ENCODE assay signal across 31 mouse cellular contexts in genomic region chr2:181007054-181007453, GRCm38 (mm10). TPM values are rescaled to one million over a fixed set of nuclear protein-coding genes. Genes with fewer than 3 reads are reported as not detected.
DNase-seq lines count a peak whose midpoint lies in the region; ATAC-seq and TF ChIP-seq lines count a peak whose summit lies in the region.
"Had no signal": no experiment of that assay in that cellular context is flagged by ENCODE, and none has a peak within 500 bp of the region (broad histone marks: within the 10 kb centered on the region; RNA-seq: fewer than 3 reads in every experiment).

No protein-coding gene starts in this region.

- peaks cover 41% of the 10 kb centered on the region for H3K4me1 ChIP-seq in hindbrain, embryonic 10.5 days (replicated peaks)
- H3K4me1 ChIP-seq in hindbrain, embryonic 14.5 days (replicated peaks; ENCODE audit: control insufficient read depth, insufficient read depth, low read length), result no peaks in the 10 kb centered on the region
- 0 out of 2 replicates have a peak, but pooled peaks cover 3% of the 10 kb centered on the region for H3K4me1 ChIP-seq in neural tube, embryonic 15.5 days
- peaks cover 7% of the 10 kb centered on the region; the same call in 1 of the 2 replicates for H3K4me1 ChIP-seq in kidney, embryonic 16.5 days (ENCODE audit: insufficient read depth, low read length)
- H3K4me1 ChIP-seq in lung, adult 2 months (ENCODE audit: control insufficient read depth, insufficient read depth, low read length), result no peaks in the 10 kb centered on the region
- H3K4me1 ChIP-seq: heart, embryonic 10.5 days; heart, embryonic 15.5 days; hindbrain, embryonic 12.5 days; limb, embryonic 12.5 days; liver, embryonic 15.5 days; lung, embryonic 15.5 days; midbrain, embryonic 12.5 days had no signal

- no peak for ATAC-seq in hindbrain, embryonic 14.5 days (ENCODE audit: low FRiP score)
- ATAC-seq in neural tube, embryonic 15.5 days (ENCODE audit: low FRiP score), result no peak
- ATAC-seq in kidney, embryonic 16.5 days (ENCODE audit: low FRiP score, low TSS enrichment), result 0 out of 2 replicates have a peak, but pooled peaks have one; percentile 25
- ATAC-seq: forebrain, postnatal 0 days; intestine, embryonic 16.5 days had no signal

- peaks cover 4% of the 10 kb centered on the region for H3K27me3 ChIP-seq in hindbrain, embryonic 10.5 days (ENCODE audit: insufficient read depth, poor library complexity, severe bottlenecking)
- no peaks in the 10 kb centered on the region for H3K27me3 ChIP-seq in hindbrain, embryonic 14.5 days (ENCODE audit: control insufficient read depth, insufficient read depth, low read length)
- no peaks in the 10 kb centered on the region for H3K27me3 ChIP-seq in neural tube, embryonic 15.5 days (replicated peaks)
- H3K27me3 ChIP-seq in kidney, embryonic 16.5 days (ENCODE audit: insufficient read depth, low read length), result no peaks in the 10 kb centered on the region
- H3K27me3 ChIP-seq: hindbrain, embryonic 12.5 days; limb, embryonic 12.5 days; liver, embryonic 15.5 days; lung, embryonic 15.5 days; midbrain, embryonic 12.5 days had no signal

- H3K4me2 ChIP-seq in hindbrain, embryonic 14.5 days (replicated peaks), result no peak overlapping the region
- H3K4me2 ChIP-seq in neural tube, embryonic 15.5 days, result no peak overlapping the region
- no peak overlapping the region for H3K4me2 ChIP-seq in kidney, embryonic 16.5 days (replicated peaks; ENCODE audit: low read depth, low read length)
- H3K4me2 ChIP-seq: heart, embryonic 15.5 days; hindbrain, embryonic 12.5 days; limb, embryonic 12.5 days; liver, embryonic 15.5 days; lung, embryonic 15.5 days; midbrain, embryonic 12.5 days had no signal

- H3K27ac ChIP-seq in hindbrain, embryonic 10.5 days, result peak overlapping the region; percentile 51
- no peak overlapping the region for H3K27ac ChIP-seq in hindbrain, embryonic 14.5 days
- H3K27ac ChIP-seq in neural tube, embryonic 15.5 days (replicated peaks), result no peak overlapping the region
- H3K27ac ChIP-seq in kidney, embryonic 16.5 days (ENCODE audit: low read length), result no peak overlapping the region
- H3K27ac ChIP-seq: heart, embryonic 10.5 days; heart, embryonic 15.5 days; hindbrain, embryonic 12.5 days; limb, embryonic 12.5 days; liver, embryonic 15.5 days; lung, embryonic 15.5 days; midbrain, embryonic 12.5 days had no signal

- TF ChIP-seq CTCF in lung, adult 2 months (IDR thresholded peaks at IDR 0.05; ENCODE audit: insufficient read depth, low read length), result no peak

- H3K9me3 ChIP-seq in hindbrain, embryonic 10.5 days, result no peaks in the 10 kb centered on the region
- H3K9me3 ChIP-seq in hindbrain, embryonic 14.5 days (ENCODE audit: control insufficient read depth, low read length), result no peaks in the 10 kb centered on the region
- no peaks in the 10 kb centered on the region for H3K9me3 ChIP-seq in neural tube, embryonic 15.5 days (replicated peaks)
- H3K9me3 ChIP-seq in kidney, embryonic 16.5 days (ENCODE audit: low read length), result no peaks in the 10 kb centered on the region
- H3K9me3 ChIP-seq: G1E; heart, embryonic 10.5 days; heart, embryonic 15.5 days; hindbrain, embryonic 12.5 days; limb, embryonic 12.5 days; liver, embryonic 15.5 days; lung, embryonic 15.5 days; midbrain, embryonic 12.5 days had no signal

- peak; percentile 47 for DNase-seq in hindbrain, embryonic 10.5 days (ENCODE audit: low spot score)
- no peak for DNase-seq in hindbrain, embryonic 14.5 days (ENCODE audit: low spot score)
- DNase-seq in neural tube, embryonic 10.5 days (ENCODE audit: extremely low spot score, low spot score), result peak; percentile 32
- no peak for DNase-seq in lung, adult 2 months
- no peak for DNase-seq in left cerebral cortex, postnatal 4 days
- DNase-seq in frontal cortex, postnatal 14 days (ENCODE audit: low spot score in 2 of 2), result no peak
- DNase-seq: adrenal gland, adult 8-10 months; cerebellum, adult 2 months; cerebellum, postnatal 25 days; forebrain, postnatal 0 days; gastrocnemius, postnatal 25 days; heart, adult 11 months; layer of hippocampus, adult 9-11 months; right cerebral cortex, postnatal 25 days; thymus, adult 18-20 months; thymus, postnatal 25 days had no signal

- TF ChIP-seq POLR2A in lung, adult 2 months (IDR thresholded peaks at IDR 0.05; ENCODE audit: borderline replicate concordance, extremely low read depth, low read depth, low read length), result no peak

- WGBS in hindbrain, embryonic 10.5 days, result 22% methylated on average over 4 of the region's 4 CpGs
- 28% methylated on average over 4 of the region's 4 CpGs for WGBS in hindbrain, embryonic 14.5 days
- 25% methylated on average over 4 of the region's 4 CpGs for WGBS in neural tube, embryonic 15.5 days
- WGBS in kidney, embryonic 16.5 days, result 32% methylated on average over 4 of the region's 4 CpGs
- WGBS in lung, adult 2 months, result 60% methylated on average over 4 of the region's 4 CpGs

- no peak overlapping the region for H3K4me3 ChIP-seq in hindbrain, embryonic 10.5 days
- H3K4me3 ChIP-seq in hindbrain, embryonic 14.5 days (replicated peaks; ENCODE audit: low read length), result no peak overlapping the region
- no peak overlapping the region for H3K4me3 ChIP-seq in neural tube, embryonic 15.5 days (replicated peaks)
- H3K4me3 ChIP-seq in kidney, embryonic 16.5 days (ENCODE audit: low read length), result no peak overlapping the region
- no peak overlapping the region for H3K4me3 ChIP-seq in lung, adult 2 months (replicated peaks; ENCODE audit: extremely low read depth, low read depth, low read length)
- H3K4me3 ChIP-seq: erythroblast, embryonic 14.5 days; heart, embryonic 10.5 days; heart, embryonic 15.5 days; hindbrain, embryonic 12.5 days; limb, embryonic 12.5 days; liver, embryonic 15.5 days; lung, embryonic 15.5 days; midbrain, embryonic 12.5 days had no signal

- H3K36me3 ChIP-seq in hindbrain, embryonic 10.5 days, result no peaks in the 10 kb centered on the region
- H3K36me3 ChIP-seq in hindbrain, embryonic 14.5 days (replicated peaks; ENCODE audit: control insufficient read depth, insufficient read depth), result no peaks in the 10 kb centered on the region
- H3K36me3 ChIP-seq in neural tube, embryonic 15.5 days, result no peaks in the 10 kb centered on the region
- no peaks in the 10 kb centered on the region for H3K36me3 ChIP-seq in kidney, embryonic 16.5 days (ENCODE audit: insufficient read depth, low read length)
- H3K36me3 ChIP-seq: G1E; heart, embryonic 10.5 days; heart, embryonic 15.5 days; hindbrain, embryonic 12.5 days; limb, embryonic 12.5 days; liver, embryonic 15.5 days; lung, embryonic 15.5 days; midbrain, embryonic 12.5 days had no signal

- intact Hi-C loops in left cerebral cortex, postnatal 4 days (cut with DNase I), result no loop called here

- H3K9ac ChIP-seq in hindbrain, embryonic 14.5 days, result no peak overlapping the region
- no peak overlapping the region for H3K9ac ChIP-seq in neural tube, embryonic 15.5 days (replicated peaks)
- no peak overlapping the region for H3K9ac ChIP-seq in kidney, embryonic 16.5 days (replicated peaks; ENCODE audit: low read length)
- H3K9ac ChIP-seq: forebrain, postnatal 0 days; heart, embryonic 15.5 days; hindbrain, embryonic 12.5 days; limb, embryonic 12.5 days; liver, embryonic 15.5 days; lung, embryonic 15.5 days; midbrain, embryonic 12.5 days had no signal

RNA-seq across cellular contexts. Expression of gene Col20a1, which starts 20.7 kb away (rescaled TPM):
- polyA plus RNA-seq in hindbrain, embryonic 10.5 days (2016; fragmentation: Nextera tagmentation; extraction: Ambion mirVana), result 0.35 and 0.56 TPM in 2 replicates
- 0.33 and 0.74 TPM in 2 replicates for polyA plus RNA-seq in hindbrain, embryonic 14.5 days (2014; fragmentation: Nextera tagmentation; extraction: Ambion mirVana)
- 0.14 and 0.67 TPM in 2 replicates for polyA plus RNA-seq in neural tube, embryonic 15.5 days (2015; fragmentation: Nextera tagmentation; extraction: Ambion mirVana)
- 0.22 and 0.47 TPM in 2 replicates for polyA plus RNA-seq in kidney, embryonic 16.5 days (2015; fragmentation: Nextera tagmentation; extraction: Ambion mirVana)
- 3.2 TPM in 2 replicates for polyA plus RNA-seq in lung, adult 2 months (2012; rRNA removed)
- under 1 TPM; 0.50 to 0.87 TPM for total RNA-seq in left cerebral cortex, postnatal 4 days (2021)

RNA-seq across cellular contexts. Expression of gene Chrna4, which starts 36.3 kb away (rescaled TPM):
- polyA plus RNA-seq in hindbrain, embryonic 10.5 days (2016; fragmentation: Nextera tagmentation; extraction: Ambion mirVana), result 23.7 and 44.1 TPM in 2 replicates
- polyA plus RNA-seq in hindbrain, embryonic 14.5 days (2014; fragmentation: Nextera tagmentation; extraction: Ambion mirVana), result 50.6 and 59.1 TPM in 2 replicates
- 38.9 and 47.4 TPM in 2 replicates for polyA plus RNA-seq in neural tube, embryonic 15.5 days (2015; fragmentation: Nextera tagmentation; extraction: Ambion mirVana)
- 4.3 TPM in 2 replicates for polyA plus RNA-seq in kidney, embryonic 16.5 days (2015; fragmentation: Nextera tagmentation; extraction: Ambion mirVana)
- polyA plus RNA-seq in lung, adult 2 months (2012; rRNA removed), result 0.02 TPM in 1 of 2 replicates, not detected in the other
- total RNA-seq in left cerebral cortex, postnatal 4 days (2021), result 10 to 100 TPM; 26.8 to 33.5 TPM
- total RNA-seq: heart, postnatal 25 days; megakaryocyte progenitor cell, adult 5-6 weeks had no signal
- polyA plus RNA-seq: C2C12; erythroblast, embryonic 14.5 days; G1E had no signal

RNA-seq across cellular contexts. Expression of gene Arfgap1, which starts 40.0 kb away (rescaled TPM):
- 85.4 and 89.4 TPM in 2 replicates for polyA plus RNA-seq in hindbrain, embryonic 10.5 days (2016; fragmentation: Nextera tagmentation; extraction: Ambion mirVana)
- 88.2 and 96.2 TPM in 2 replicates for polyA plus RNA-seq in hindbrain, embryonic 14.5 days (2014; fragmentation: Nextera tagmentation; extraction: Ambion mirVana)
- polyA plus RNA-seq in neural tube, embryonic 15.5 days (2015; fragmentation: Nextera tagmentation; extraction: Ambion mirVana), result 114 and 124 TPM in 2 replicates
- 110 and 114 TPM in 2 replicates for polyA plus RNA-seq in kidney, embryonic 16.5 days (2015; fragmentation: Nextera tagmentation; extraction: Ambion mirVana)
- polyA plus RNA-seq in lung, adult 2 months (2012; rRNA removed), result 38.6 and 46.3 TPM in 2 replicates
- total RNA-seq in left cerebral cortex, postnatal 4 days (2021), result 100 to 1,000 TPM; 103 to 119 TPM

RNA-seq across cellular contexts. Expression of gene Nkain4, which starts 52.6 kb away (rescaled TPM):
- 79.3 and 108 TPM in 2 replicates for polyA plus RNA-seq in hindbrain, embryonic 10.5 days (2016; fragmentation: Nextera tagmentation; extraction: Ambion mirVana)
- 78.6 and 85.5 TPM in 2 replicates for polyA plus RNA-seq in hindbrain, embryonic 14.5 days (2014; fragmentation: Nextera tagmentation; extraction: Ambion mirVana)
- 89.0 and 91.1 TPM in 2 replicates for polyA plus RNA-seq in neural tube, embryonic 15.5 days (2015; fragmentation: Nextera tagmentation; extraction: Ambion mirVana)
- polyA plus RNA-seq in kidney, embryonic 16.5 days (2015; fragmentation: Nextera tagmentation; extraction: Ambion mirVana), result 36.9 and 48.7 TPM in 2 replicates
- 87.4 and 123 TPM in 2 replicates for polyA plus RNA-seq in lung, adult 2 months (2012; rRNA removed)
- 10 to 100 TPM; 31.0 to 33.5 TPM for total RNA-seq in left cerebral cortex, postnatal 4 days (2021)
- total RNA-seq: G1E; megakaryocyte progenitor cell, adult 5-6 weeks had no signal
- polyA plus RNA-seq: C2C12; erythroblast, embryonic 14.5 days; G1E had no signal

Comparison
In these comparisons a context has a peak if more than half of its experiments do, and no peak if none do; other contexts are left out.
1. DNase-seq: peak in hindbrain, embryonic 10.5 days (single experiment) and neural tube, embryonic 10.5 days (single experiment); none in hindbrain, embryonic 14.5 days (single experiment), lung, adult 2 months (single experiment), left cerebral cortex, postnatal 4 days (single experiment) and frontal cortex, postnatal 14 days (0 of 2).